Mouse (Mus musculus): ENCODE data around the gene Pcp4l1.
A peak's percentile ranks its signal among the peaks of the same experiment; 100 is the strongest.
"Not testable (repeated sequence)": the region's sequence is repeated elsewhere in the genome, so short reads cannot be mapped to it uniquely, and the experiment has no call there.

The Pcp4l1 gene

GRCm38 (mm10) chr1:171137486-171138155 lies 58.4 kb downstream of the Pcp4l1 start:
- DNase-seq (ENCODE audit: low read depth, low spot score) = not testable (repeated sequence)

GRCm38 (mm10) chr1:171135600-171135999 lies 60.5 kb downstream of the Pcp4l1 start:
- no peak for DNase-seq (ENCODE audit: low read depth, low spot score)

GRCm38 (mm10) chr1:171130971-171131370 lies 65.1 kb downstream of the Pcp4l1 start:
- DNase-seq (ENCODE audit: low read depth, low spot score) = no peak

- peak; percentile 58 for DNase-seq (ENCODE audit: low read depth, low spot score)
These were observed 66.8 kb downstream of the Pcp4l1 start for GRCm38 (mm10) chr1:171129251-171129650.

GRCm38 (mm10) chr1:171124398-171124797 lies 71.7 kb downstream of the Pcp4l1 start:
- DNase-seq (ENCODE audit: low read depth, low spot score) = no peak

All from telencephalon, adult 2 months (tissue).